Mouse (Mus musculus) kidney, embryonic 16.5 days (tissue): ENCODE measurements around the gene Bglap3. TPM values are rescaled to one million over a fixed set of nuclear protein-coding genes. Genes with fewer than 3 reads are reported as not detected.
A peak's percentile ranks its signal among the peaks of the same experiment; 100 is the strongest.
"Not testable (repeated sequence)": the region's sequence is repeated elsewhere in the genome, so short reads cannot be mapped to it uniquely, and the experiment has no call there.

Experiments used
- ATAC-seq: fragments of 200-750 bp; cut with Nextera tagmentation; 2 replicates; pipeline ENCODE4 v1.8.0; 2017; ENCODE audit warnings: moderate TSS enrichment; ENCODE audit not compliant: low FRiP score, low TSS enrichment
- H3K27ac ChIP-seq: fragments of 300-500 bp; sonication (generic); 2 replicates; pipeline ENCODE4 v1.5.1; 2014; ENCODE audit warnings: low read length
- H3K27me3 ChIP-seq: fragments of 300-500 bp; sonication (generic); 2 replicates; pipeline ENCODE4 v1.6.1; 2014; ENCODE audit warnings: low read length, control low read depth, mixed read lengths; ENCODE audit not compliant: insufficient read depth
- H3K36me3 ChIP-seq: fragments of 300-500 bp; sonication (generic); 2 replicates; pipeline ENCODE4 v1.6.1; 2014; ENCODE audit warnings: low read length, control low read depth, mixed read lengths; ENCODE audit not compliant: insufficient read depth
- H3K4me1 ChIP-seq: fragments of 300-500 bp; sonication (generic); 2 replicates; pipeline ENCODE4 v1.6.1; 2014; ENCODE audit warnings: low read length, control low read depth, mixed read lengths; ENCODE audit not compliant: insufficient read depth
- H3K4me2 ChIP-seq: fragments of 300-500 bp; sonication (generic); replicated peaks from 2 replicates; pipeline ENCODE4 v1.6.1; 2014; ENCODE audit warnings: low read depth, low read length
- H3K4me3 ChIP-seq: fragments of 300-500 bp; sonication (generic); 2 replicates; pipeline ENCODE4 v1.5.1; 2014; ENCODE audit warnings: mild to moderate bottlenecking, low read length
- H3K9ac ChIP-seq: fragments of 300-500 bp; sonication (generic); replicated peaks from 2 replicates; pipeline ENCODE4 v1.6.1; 2014; ENCODE audit warnings: low read length
- H3K9me3 ChIP-seq: fragments of 300-500 bp; sonication (generic); 2 replicates; pipeline ENCODE4 v1.6.1; 2016; ENCODE audit warnings: low read length, control low read depth
- WGBS: fragments of 180-500 bp; shearing (Covaris S2); extraction: QIAGEN DNeasy Blood & Tissue Kit; methylation state at CpG from one replicate; pipeline ENCODE4 v1.1.7; 2014; 5-methylcytosine and 5-hydroxymethylcytosine counted together
- polyA plus RNA-seq: library from polyadenylated mRNA; unstranded; fragments of >200 nt; fragmentation: Nextera tagmentation; extraction: Ambion mirVana; gene quantifications from 2 replicates; pipeline ENCODE4 v1.2.1, GENCODE M21; 2015

The Bglap3 gene
- polyA plus RNA-seq, 1 experiment from 2014 or later, result 0.22 TPM

DNA sequence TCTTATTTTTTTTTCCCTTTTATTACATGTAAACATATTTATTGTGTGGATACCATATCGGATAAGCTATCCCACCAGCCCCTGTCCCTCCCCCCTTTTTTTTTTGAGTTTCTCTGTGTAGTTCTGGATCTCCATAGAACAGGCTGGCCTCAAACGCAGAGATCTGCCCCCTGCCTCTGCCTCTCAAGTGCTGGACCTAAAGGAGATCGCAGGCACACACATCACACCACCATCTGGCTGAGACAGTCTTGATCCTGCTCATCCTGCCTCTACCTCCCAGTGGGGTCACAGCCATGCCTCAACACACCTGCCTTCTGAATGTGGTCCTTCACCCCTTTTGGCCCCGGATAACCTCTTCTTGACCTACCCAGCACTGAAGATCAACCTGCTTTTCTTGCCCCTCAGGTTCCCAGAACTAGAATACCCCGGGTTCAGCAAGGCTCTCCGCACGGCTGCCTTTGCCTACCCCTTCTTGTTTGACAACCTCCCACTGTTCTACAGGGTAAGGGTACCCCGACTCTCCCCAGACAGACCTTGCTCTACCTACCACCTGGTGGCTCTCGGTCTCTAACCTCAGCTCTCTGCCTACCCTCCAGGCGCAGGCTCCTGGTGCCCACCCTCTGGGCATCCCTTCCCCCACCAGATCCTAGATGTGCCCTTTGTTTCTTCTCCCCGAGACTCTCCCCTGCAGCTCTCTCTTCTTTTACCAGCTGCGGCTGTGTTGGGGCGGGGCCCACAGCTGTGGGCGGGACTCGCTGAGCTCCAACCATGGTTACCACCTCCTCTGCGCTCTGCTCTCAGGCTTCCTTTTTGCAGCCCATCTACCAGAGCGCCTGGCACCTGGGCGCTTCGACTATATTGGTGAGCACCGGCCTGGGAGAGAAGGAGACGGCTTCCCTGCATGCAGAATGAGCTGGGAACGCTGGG is 9.1 kb upstream of the Bglap3 start:
- H3K27ac ChIP-seq, result peak overlapping the region; percentile 68; the same call in 1 of the 2 replicates
- not testable (repeated sequence) for H3K27me3 ChIP-seq, H3K4me1 ChIP-seq, H3K36me3 ChIP-seq, H3K9me3 ChIP-seq
- peak; percentile 89 for ATAC-seq
- peak overlapping the region; percentile 51 for H3K4me2 ChIP-seq
- 10% methylated on average over 18 of the region's 22 CpGs for WGBS
- 0 out of 2 replicates have a peak overlapping the region, but pooled peaks have one; percentile 48 for H3K9ac ChIP-seq
- peak overlapping the region; percentile 21 for H3K4me3 ChIP-seq

DNA sequence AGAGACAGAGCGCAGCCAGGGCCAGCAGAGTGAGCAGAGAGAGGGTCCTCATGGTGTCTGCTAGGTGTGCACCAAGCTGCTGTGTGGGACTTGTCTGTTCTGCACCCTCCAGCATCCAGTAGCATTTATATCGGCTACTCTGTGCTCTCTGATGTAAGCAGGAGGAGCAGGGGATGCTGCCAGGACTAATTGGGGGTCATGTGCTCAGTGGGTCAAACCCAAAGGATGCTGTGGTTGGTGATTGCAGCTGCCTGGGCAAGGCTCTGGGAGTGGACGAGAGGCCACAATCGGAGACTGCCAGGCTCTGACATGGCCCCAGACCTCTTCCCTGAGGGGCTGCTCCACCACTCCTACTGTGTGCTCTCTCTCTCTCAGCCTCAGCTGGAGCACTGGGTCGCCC is 6.1 kb upstream of the Bglap3 start, which contains the start of gene Bglap2:
Gene Bglap2, minus strand, starts transcription at position 101 of the 400 bp plus-strand sequence.
- not testable (repeated sequence) for H3K9me3 ChIP-seq, H3K36me3 ChIP-seq, H3K4me2 ChIP-seq, H3K27ac ChIP-seq, H3K4me1 ChIP-seq, H3K4me3 ChIP-seq, H3K9ac ChIP-seq, H3K27me3 ChIP-seq, ATAC-seq
- WGBS, result 76% methylated on average over 4 of the region's 5 CpGs

DNA sequence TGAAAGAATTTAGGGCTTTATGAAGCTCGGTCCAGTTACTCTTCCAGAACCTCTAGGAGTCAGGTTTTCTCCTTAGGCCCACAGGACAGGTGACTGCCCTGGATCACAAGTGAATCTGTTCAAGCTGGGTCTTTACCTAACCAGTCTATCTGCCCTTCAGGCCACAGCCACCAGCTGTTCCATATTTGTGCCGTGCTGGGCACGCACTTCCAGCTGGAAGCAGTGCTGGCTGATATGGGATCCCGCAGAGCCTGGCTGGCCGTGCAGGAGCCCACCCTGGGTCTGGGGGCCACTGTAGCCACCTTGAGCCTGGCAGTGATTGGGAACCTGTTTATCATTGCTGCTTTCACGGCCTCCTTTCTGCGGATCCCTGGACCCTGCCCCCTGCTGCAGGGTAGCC is 4.1 kb upstream of the Bglap3 start:
- 14% methylated on average over 5 of the region's 7 CpGs for WGBS
- H3K4me3 ChIP-seq, H3K9me3 ChIP-seq, H3K27me3 ChIP-seq, H3K9ac ChIP-seq, H3K36me3 ChIP-seq, H3K4me1 ChIP-seq: not testable (repeated sequence)
- ATAC-seq, result peak; percentile 46; the same call in 1 of the 2 replicates
- Histone ChIP-seq H3K4me2 (peak overlapping the region; percentile 41), H3K27ac (0 out of 2 replicates have a peak overlapping the region, but pooled peaks have one; percentile 46)

DNA sequence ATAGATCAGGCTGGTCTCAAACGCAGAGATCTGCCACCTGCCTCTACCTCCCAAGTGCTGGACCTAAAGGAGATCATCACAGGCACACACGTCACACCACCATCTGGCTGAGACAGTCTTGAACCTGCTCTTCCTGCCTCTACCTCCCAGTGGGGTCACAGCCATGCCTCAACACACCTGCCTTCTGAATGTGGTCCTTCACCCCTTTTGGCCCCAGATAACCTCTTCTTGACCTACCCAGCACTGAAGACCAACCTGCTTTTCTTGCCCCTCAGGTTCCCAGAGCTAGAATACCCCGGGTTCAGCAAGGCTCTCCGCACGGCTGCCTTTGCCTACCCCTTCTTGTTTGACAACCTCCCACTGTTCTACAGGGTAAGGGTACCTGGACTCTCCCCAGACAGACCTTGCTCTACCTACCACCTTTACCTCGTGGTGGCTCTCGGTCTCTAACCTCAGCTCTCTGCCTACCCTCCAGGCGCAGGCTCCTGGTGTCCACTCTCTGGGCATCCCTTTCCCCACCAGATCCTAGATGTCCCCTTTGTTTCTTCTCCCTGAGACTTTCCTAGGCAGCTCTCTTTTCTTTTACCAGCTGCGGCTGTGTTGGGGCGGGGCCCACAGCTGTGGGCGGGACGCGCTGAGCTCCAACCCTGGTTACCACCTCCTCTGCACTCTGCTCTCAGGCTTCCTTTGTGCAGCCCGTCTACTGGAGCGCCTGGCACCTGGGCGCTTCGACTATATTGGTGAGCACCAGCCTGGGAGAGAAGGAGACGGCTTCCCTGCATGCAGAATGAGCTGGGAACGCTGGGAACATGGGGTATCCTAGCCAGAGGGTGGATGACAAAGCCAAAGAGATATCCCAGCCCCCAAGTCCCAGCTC is 3.4 kb upstream of the Bglap3 start:
- not testable (repeated sequence) for H3K27me3 ChIP-seq, H3K4me1 ChIP-seq, H3K9me3 ChIP-seq, H3K36me3 ChIP-seq
- peak overlapping the region; percentile 41 for H3K4me2 ChIP-seq
- peak; percentile 94 for ATAC-seq
- 9% methylated on average over 16 of the region's 19 CpGs for WGBS
- peak overlapping the region; percentile 20; the same call in 1 of the 2 replicates for H3K4me3 ChIP-seq
- H3K9ac ChIP-seq, result peak overlapping the region; percentile 51
- peak overlapping the region; percentile 65 for H3K27ac ChIP-seq

DNA sequence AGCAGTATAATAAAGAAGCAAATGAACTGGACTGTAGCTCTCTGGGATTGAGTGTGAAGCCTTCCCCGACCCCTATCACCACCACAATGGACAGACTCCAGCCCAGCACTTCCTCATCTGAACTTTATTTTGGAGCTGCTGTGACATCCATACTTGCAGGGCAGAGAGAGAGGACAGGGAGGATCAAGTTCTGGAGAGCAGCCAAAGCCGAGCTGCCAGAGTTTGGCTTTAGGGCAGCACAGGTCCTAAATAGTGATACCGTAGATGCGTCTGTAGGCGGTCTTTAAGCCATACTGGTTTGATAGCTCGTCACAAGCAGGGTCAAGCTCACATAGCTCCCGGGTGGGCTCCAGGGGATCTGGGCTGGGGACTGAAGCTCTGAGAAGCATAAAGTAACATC is 4.0 kb downstream of the Bglap3 start:
- not testable (repeated sequence) for H3K9me3 ChIP-seq, H3K4me2 ChIP-seq, H3K36me3 ChIP-seq, H3K27me3 ChIP-seq, H3K4me3 ChIP-seq, H3K27ac ChIP-seq, ATAC-seq, H3K9ac ChIP-seq
- H3K4me1 ChIP-seq, result peaks cover 10% of the 10 kb centered on the region; the same call in 1 of the 2 replicates
- 76% methylated on average over 7 of the region's 7 CpGs for WGBS

DNA sequence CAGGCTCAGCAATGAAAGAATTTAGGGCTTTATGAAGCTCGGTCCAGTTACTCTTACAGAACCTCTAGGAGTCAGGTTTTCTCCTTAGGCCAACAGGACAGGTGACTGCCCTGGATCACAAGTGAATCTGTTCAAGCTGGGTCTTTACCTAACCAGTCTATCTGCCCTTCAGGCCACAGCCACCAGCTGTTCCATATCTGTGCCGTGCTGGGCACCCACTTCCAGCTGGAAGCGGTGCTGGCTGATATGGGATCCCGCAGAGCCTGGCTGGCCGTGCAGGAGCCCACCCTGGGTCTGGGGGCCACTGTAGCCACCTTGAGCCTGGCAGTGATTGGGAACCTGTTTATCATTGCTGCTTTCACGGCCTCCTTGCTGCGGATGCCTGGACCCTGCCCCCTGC is 5.0 kb downstream of the Bglap3 start:
- not testable (repeated sequence) for H3K4me2 ChIP-seq, H3K9me3 ChIP-seq, H3K27me3 ChIP-seq, H3K27ac ChIP-seq, H3K9ac ChIP-seq, H3K36me3 ChIP-seq, ATAC-seq, H3K4me3 ChIP-seq
- WGBS, result 45% methylated on average over 3 of the region's 7 CpGs
- H3K4me1 ChIP-seq, result peaks cover 10% of the 10 kb centered on the region; the same call in 1 of the 2 replicates

DNA sequence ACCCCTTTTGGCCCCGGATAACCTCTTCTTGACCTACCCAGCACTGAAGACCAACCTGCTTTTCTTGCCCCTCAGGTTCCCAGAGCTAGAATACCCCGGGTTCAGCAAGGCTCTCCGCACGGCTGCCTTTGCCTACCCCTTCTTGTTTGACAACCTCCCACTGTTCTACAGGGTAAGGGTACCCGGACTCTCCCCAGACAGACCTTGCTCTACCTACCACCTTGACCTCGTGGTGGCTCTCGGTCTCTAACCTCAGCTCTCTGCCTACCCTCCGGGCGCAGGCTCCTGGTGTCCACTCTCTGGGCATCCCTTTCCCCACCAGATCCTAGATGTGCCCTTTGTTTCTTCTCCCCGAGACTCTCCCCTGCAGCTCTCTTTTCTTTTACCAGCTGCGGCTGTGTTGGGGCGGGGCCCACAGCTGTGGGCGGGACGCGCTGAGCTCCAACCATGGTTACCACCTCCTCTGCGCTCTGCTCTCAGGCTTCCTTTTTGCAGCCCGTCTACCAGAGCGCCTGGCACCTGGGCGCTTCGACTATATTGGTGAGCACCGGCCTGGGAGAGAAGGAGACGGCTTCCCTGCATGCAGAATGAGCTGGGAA is 5.6 kb downstream of the Bglap3 start:
- not testable (repeated sequence) for H3K36me3 ChIP-seq, H3K9ac ChIP-seq, H3K27me3 ChIP-seq, H3K9me3 ChIP-seq, H3K27ac ChIP-seq
- Histone ChIP-seq H3K4me1 (peaks cover 10% of the 10 kb centered on the region; the same call in 1 of the 2 replicates), H3K4me3 (0 out of 2 replicates have a peak overlapping the region, but pooled peaks have one; percentile 21), H3K4me2 (peak overlapping the region; percentile 44)
- peak; percentile 81 for ATAC-seq
- WGBS, result 3% methylated on average over 16 of the region's 22 CpGs

DNA sequence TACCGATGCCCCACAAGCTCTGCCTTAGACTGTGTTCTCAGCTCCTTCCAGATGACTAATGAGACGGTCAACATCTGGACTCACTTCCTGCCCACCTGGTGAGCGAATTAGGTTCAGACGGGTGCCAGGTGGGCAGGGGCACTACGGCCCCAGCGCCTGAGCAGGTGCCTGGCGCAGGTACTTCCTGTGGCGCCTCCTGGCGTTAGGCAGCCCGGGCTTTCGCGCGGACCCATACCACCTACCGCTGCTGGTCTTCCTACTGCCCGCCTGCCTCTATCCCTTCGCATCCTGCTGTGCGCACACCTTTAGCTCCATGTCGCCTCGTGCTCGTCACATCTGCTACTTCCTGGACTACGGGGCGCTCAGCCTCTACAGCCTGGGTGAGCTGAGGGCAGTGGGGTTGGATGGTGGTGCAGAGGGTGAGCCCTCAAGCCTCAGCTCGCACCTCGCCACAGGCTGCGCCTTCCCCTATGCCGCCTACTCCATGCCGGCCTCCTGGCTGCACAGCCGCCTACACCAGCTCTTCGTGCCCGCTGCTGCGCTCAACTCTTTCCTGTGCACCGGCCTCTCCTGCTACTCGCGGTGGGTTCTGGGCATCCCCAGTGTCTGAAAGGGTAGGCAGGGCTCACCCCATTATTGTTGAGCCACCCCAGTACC is 6.7 kb downstream of the Bglap3 start:
- H3K36me3 ChIP-seq, result peaks cover 14% of the 10 kb centered on the region
- H3K27ac ChIP-seq, result no peak overlapping the region
- H3K4me2 ChIP-seq, result no peak overlapping the region
- H3K9me3 ChIP-seq, result peaks cover 9% of the 10 kb centered on the region
- no peak for ATAC-seq
- no peak overlapping the region for H3K9ac ChIP-seq
- WGBS, result 42% methylated on average over 34 of the region's 34 CpGs
- peaks cover 7% of the 10 kb centered on the region; the same call in 1 of the 2 replicates for H3K27me3 ChIP-seq
- H3K4me1 ChIP-seq, result peaks cover 10% of the 10 kb centered on the region; the same call in 1 of the 2 replicates
- no peak overlapping the region for H3K4me3 ChIP-seq

DNA sequence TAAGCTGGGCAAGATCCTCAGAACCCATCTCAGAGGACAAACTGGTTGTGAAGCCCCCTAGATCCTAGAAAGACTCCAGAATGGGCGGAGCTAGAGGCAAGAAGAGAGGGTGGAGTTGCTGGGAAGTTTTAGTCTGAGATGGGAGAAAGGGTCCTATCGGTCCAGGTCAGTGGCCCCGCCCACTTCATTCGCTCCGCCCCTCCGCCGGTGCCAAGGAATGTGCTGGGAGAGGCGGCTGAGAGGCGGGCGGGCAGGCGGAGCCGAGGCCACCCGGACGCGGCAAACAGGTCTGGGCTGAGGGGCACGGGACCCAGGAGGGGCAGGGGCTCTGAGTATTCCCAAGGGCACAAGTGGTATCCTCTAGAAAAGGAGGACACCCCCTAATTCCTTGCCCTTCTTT is 8.2 kb downstream of the Bglap3 start, which contains the start of gene Paqr6:
Gene Paqr6, plus strand, starts transcription at position 248 of the 400 bp plus-strand sequence.
- H3K9ac ChIP-seq, result peak within 1 kb of the TSS; percentile 23; the same call in 1 of the 2 replicates
- H3K4me3 ChIP-seq, result peak within 1 kb of the TSS; percentile 30
- peak within 1 kb of the TSS; percentile 42 for H3K4me2 ChIP-seq
- H3K27ac ChIP-seq, result peak within 1 kb of the TSS; percentile 22; the same call in 1 of the 2 replicates
- H3K27me3 ChIP-seq, result peaks cover 7% of the 10 kb centered on the region; the same call in 1 of the 2 replicates
- peaks cover 10% of the 10 kb centered on the region; the same call in 1 of the 2 replicates for H3K4me1 ChIP-seq
- H3K9me3 ChIP-seq, result no peaks in the 10 kb centered on the region
- peaks cover 28% of the 10 kb centered on the region for H3K36me3 ChIP-seq
- WGBS, result 2% methylated on average over 16 of the region's 16 CpGs
- peak; percentile 47 for ATAC-seq
